Mouse (Mus musculus) embryonic fibroblast, embryonic 13.5 days (primary cell): Measurements from ENCODE around the gene Rreb1.

Experiments
- CTCF ChIP-seq: IDR thresholded peaks from 2 replicates; pipeline ENCODE4 v1.5.1; 2011; ENCODE audit warnings: mild to moderate bottlenecking, control low read depth, low read length, moderate library complexity, borderline replicate concordance; ENCODE audit not compliant: insufficient read depth
- POLR2A ChIP-seq: IDR thresholded peaks from 2 replicates; pipeline ENCODE4 v1.6.1; 2011; ENCODE audit warnings: low read depth, mild to moderate bottlenecking, control low read depth, low read length, moderate library complexity

DNA sequence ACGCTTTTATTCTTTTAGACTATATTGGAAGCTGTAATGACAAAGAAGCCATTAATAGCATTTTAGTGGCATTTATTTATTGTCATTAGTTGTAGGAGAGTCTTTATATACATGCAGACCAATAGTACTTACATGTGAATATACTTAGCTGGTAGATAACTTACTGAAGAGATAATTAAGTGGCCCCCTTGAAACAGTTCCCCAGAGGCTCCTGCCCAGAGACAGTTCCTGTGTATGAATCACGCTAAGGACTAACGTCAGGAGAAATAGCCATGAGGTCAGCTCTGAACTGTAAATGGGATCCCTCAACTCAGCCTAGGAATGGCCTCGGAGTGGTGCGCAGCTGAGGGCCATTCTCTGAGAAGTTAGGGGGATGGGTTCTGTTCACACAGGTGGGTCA lies 73.4 kb downstream of the Rreb1 start:
- TF ChIP-seq POLR2A (no peak), CTCF (no peak)
